Mouse (Mus musculus): ENCODE measurements around the gene Trub1. TPM values are rescaled to one million over a fixed set of nuclear protein-coding genes. Genes with fewer than 3 reads are reported as not detected.

Trub1 gene
- polyA plus RNA-seq, 1 experiment: 8.1 TPM

- H3K27me3 ChIP-seq (ENCODE audit: control insufficient read depth, insufficient read depth, low read length): no peaks in the 10 kb centered on the region
- H3K4me3 ChIP-seq (ENCODE audit: control insufficient read depth, insufficient read depth, low read length): no peak overlapping the region
- peaks cover 12% of the 10 kb centered on the region for H3K4me1 ChIP-seq (replicated peaks; ENCODE audit: control insufficient read depth, insufficient read depth, low read length)
- 92% methylated on average over 7 of the region's 7 CpGs for whole genome bisulfite sequencing
- no peak for DNase-seq
- no peaks in the 10 kb centered on the region for H3K36me3 ChIP-seq (ENCODE audit: control insufficient read depth, insufficient read depth, low read length)
- no peak for TF ChIP-seq CTCF (IDR thresholded peaks at IDR 0.05; ENCODE audit: borderline replicate concordance, control insufficient read depth, extremely low read depth, insufficient read depth, low read length, poor library complexity)
- no peak for TF ChIP-seq POLR2A (IDR thresholded peaks at IDR 0.05; ENCODE audit: control insufficient read depth, extremely low read depth, insufficient read depth, low read length, poor library complexity)
- no peak overlapping the region for H3K27ac ChIP-seq (ENCODE audit: control insufficient read depth, insufficient read depth, low read length)
These were observed 15.7 kb upstream of the Trub1 start for GRCm38 (mm10) chr19:57437042-57437441.

GRCm38 (mm10) chr19:57439296-57439695 is 13.4 kb upstream of the Trub1 start:
- H3K27ac ChIP-seq (ENCODE audit: control insufficient read depth, insufficient read depth, low read length): no peak overlapping the region
- 98% methylated on average over 5 of the region's 5 CpGs for WGBS
- TF ChIP-seq POLR2A (IDR thresholded peaks at IDR 0.05; ENCODE audit: control insufficient read depth, extremely low read depth, insufficient read depth, low read length, poor library complexity) (no peak), CTCF (IDR thresholded peaks at IDR 0.05; ENCODE audit: borderline replicate concordance, control insufficient read depth, extremely low read depth, insufficient read depth, low read length, poor library complexity) (no peak)

GRCm38 (mm10) chr19:57441501-57441900 is 11.2 kb upstream of the Trub1 start:
- H3K4me3 ChIP-seq (ENCODE audit: control insufficient read depth, insufficient read depth, low read length): no peak overlapping the region
- 92% methylated on average over 7 of the region's 7 CpGs for WGBS

More at GRCm38 (mm10) chr19:57439296-57439695, 13.4 kb upstream of the Trub1 start:
- DNase-seq: no peak
- Histone ChIP-seq H3K4me1 (replicated peaks; ENCODE audit: control insufficient read depth, insufficient read depth, low read length) (peaks cover 10% of the 10 kb centered on the region), H3K36me3 (ENCODE audit: control insufficient read depth, insufficient read depth, low read length) (no peaks in the 10 kb centered on the region), H3K27me3 (ENCODE audit: control insufficient read depth, insufficient read depth, low read length) (no peaks in the 10 kb centered on the region), H3K4me3 (ENCODE audit: control insufficient read depth, insufficient read depth, low read length) (no peak overlapping the region)

GRCm38 (mm10) chr19:57442936-57443657 is 9.6 kb upstream of the Trub1 start:
- DNase-seq: no peak
- Histone ChIP-seq H3K27me3 (ENCODE audit: control insufficient read depth, insufficient read depth, low read length) (no peaks in the 10 kb centered on the region), H3K27ac (ENCODE audit: control insufficient read depth, insufficient read depth, low read length) (peak overlapping the region; percentile 94), H3K36me3 (ENCODE audit: control insufficient read depth, insufficient read depth, low read length) (no peaks in the 10 kb centered on the region), H3K4me3 (ENCODE audit: control insufficient read depth, insufficient read depth, low read length) (no peak overlapping the region), H3K4me1 (replicated peaks; ENCODE audit: control insufficient read depth, insufficient read depth, low read length) (peaks cover 26% of the 10 kb centered on the region)
- WGBS: 23% methylated on average over 8 of the region's 8 CpGs
- TF ChIP-seq POLR2A (IDR thresholded peaks at IDR 0.05; ENCODE audit: control insufficient read depth, extremely low read depth, insufficient read depth, low read length, poor library complexity): no peak
- no peak for TF ChIP-seq CTCF (IDR thresholded peaks at IDR 0.05; ENCODE audit: borderline replicate concordance, control insufficient read depth, extremely low read depth, insufficient read depth, low read length, poor library complexity)

More at GRCm38 (mm10) chr19:57441501-57441900, 11.2 kb upstream of the Trub1 start:
- no peaks in the 10 kb centered on the region for H3K27me3 ChIP-seq (ENCODE audit: control insufficient read depth, insufficient read depth, low read length)
- no peak for TF ChIP-seq POLR2A (IDR thresholded peaks at IDR 0.05; ENCODE audit: control insufficient read depth, extremely low read depth, insufficient read depth, low read length, poor library complexity)
- no peak for TF ChIP-seq CTCF (IDR thresholded peaks at IDR 0.05; ENCODE audit: borderline replicate concordance, control insufficient read depth, extremely low read depth, insufficient read depth, low read length, poor library complexity)
- no peak for DNase-seq
- peaks cover 26% of the 10 kb centered on the region for H3K4me1 ChIP-seq (replicated peaks; ENCODE audit: control insufficient read depth, insufficient read depth, low read length)
- H3K27ac ChIP-seq (ENCODE audit: control insufficient read depth, insufficient read depth, low read length): no peak overlapping the region
- H3K36me3 ChIP-seq (ENCODE audit: control insufficient read depth, insufficient read depth, low read length): no peaks in the 10 kb centered on the region

GRCm38 (mm10) chr19:57445049-57445448 is 7.7 kb upstream of the Trub1 start:
- 78% methylated on average over 5 of the region's 5 CpGs for WGBS
- DNase-seq: no peak

GRCm38 (mm10) chr19:57450849-57451248 is 1.9 kb upstream of the Trub1 start:
- no peak for DNase-seq
- Histone ChIP-seq H3K4me1 (replicated peaks; ENCODE audit: control insufficient read depth, insufficient read depth, low read length) (peaks cover 3% of the 10 kb centered on the region), H3K4me3 (ENCODE audit: control insufficient read depth, insufficient read depth, low read length) (no peak overlapping the region), H3K27ac (ENCODE audit: control insufficient read depth, insufficient read depth, low read length) (no peak overlapping the region), H3K36me3 (ENCODE audit: control insufficient read depth, insufficient read depth, low read length) (no peaks in the 10 kb centered on the region), H3K27me3 (ENCODE audit: control insufficient read depth, insufficient read depth, low read length) (no peaks in the 10 kb centered on the region)
- TF ChIP-seq CTCF (IDR thresholded peaks at IDR 0.05; ENCODE audit: borderline replicate concordance, control insufficient read depth, extremely low read depth, insufficient read depth, low read length, poor library complexity) (no peak), POLR2A (IDR thresholded peaks at IDR 0.05; ENCODE audit: control insufficient read depth, extremely low read depth, insufficient read depth, low read length, poor library complexity) (no peak)
- 91% methylated on average over 1 of the region's 1 CpGs for WGBS

More at GRCm38 (mm10) chr19:57445049-57445448, 7.7 kb upstream of the Trub1 start:
- Histone ChIP-seq H3K27ac (ENCODE audit: control insufficient read depth, insufficient read depth, low read length) (peak overlapping the region; percentile 89), H3K4me3 (ENCODE audit: control insufficient read depth, insufficient read depth, low read length) (no peak overlapping the region), H3K36me3 (ENCODE audit: control insufficient read depth, insufficient read depth, low read length) (no peaks in the 10 kb centered on the region), H3K27me3 (ENCODE audit: control insufficient read depth, insufficient read depth, low read length) (no peaks in the 10 kb centered on the region), H3K4me1 (replicated peaks; ENCODE audit: control insufficient read depth, insufficient read depth, low read length) (peaks cover 26% of the 10 kb centered on the region)
- TF ChIP-seq CTCF (IDR thresholded peaks at IDR 0.05; ENCODE audit: borderline replicate concordance, control insufficient read depth, extremely low read depth, insufficient read depth, low read length, poor library complexity): no peak
- TF ChIP-seq POLR2A (IDR thresholded peaks at IDR 0.05; ENCODE audit: control insufficient read depth, extremely low read depth, insufficient read depth, low read length, poor library complexity): no peak
